Mouse (Mus musculus): Measurements from ENCODE around the gene Slco1a1. TPM values are rescaled to one million over a fixed set of nuclear protein-coding genes. Genes with fewer than 3 reads are reported as not detected.

Gene Slco1a1
- total RNA-seq (2023; ENCODE audit: inconsistent age), result not detected in 4 replicates

GRCm38 (mm10) chr6:141946862-141947261 is at the start of gene Slco1a1:
Gene Slco1a1, minus strand, starts transcription at chr6:141946962.

Other genes with a start within 250 kb of the Slco1a1 start
- gene Gm5724, start 173.2 kb downstream of the Slco1a1 start, total RNA-seq (2023; ENCODE audit: inconsistent age), result not detected in 4 replicates
- gene Slco1a4, start 90.8 kb downstream of the Slco1a1 start, total RNA-seq (2023; ENCODE audit: inconsistent age), result not detected in 4 replicates
- gene Gm6614, start 64.5 kb upstream of the Slco1a1 start, total RNA-seq (2023; ENCODE audit: inconsistent age), result not detected in 4 replicates

Data from B cell, adult (primary cell).